Mouse (Mus musculus) embryonic fibroblast, embryonic 13.5 days (primary cell): ENCODE results near the gene Zkscan6.

Experiments used
- CTCF ChIP-seq: IDR thresholded peaks from 2 replicates; pipeline ENCODE4 v1.5.1; 2011; ENCODE audit warnings: mild to moderate bottlenecking, control low read depth, low read length, moderate library complexity, borderline replicate concordance; ENCODE audit not compliant: insufficient read depth
- POLR2A ChIP-seq: IDR thresholded peaks from 2 replicates; pipeline ENCODE4 v1.6.1; 2011; ENCODE audit warnings: low read depth, mild to moderate bottlenecking, control low read depth, low read length, moderate library complexity

- no peak for TF ChIP-seq CTCF
- TF ChIP-seq POLR2A: no peak
Measured at GRCm38 (mm10) chr11:65760912-65761311, 46.1 kb upstream of the Zkscan6 start.
